Mouse (Mus musculus): Measurements from ENCODE around the gene Skor1.

Gene Skor1

DNA sequence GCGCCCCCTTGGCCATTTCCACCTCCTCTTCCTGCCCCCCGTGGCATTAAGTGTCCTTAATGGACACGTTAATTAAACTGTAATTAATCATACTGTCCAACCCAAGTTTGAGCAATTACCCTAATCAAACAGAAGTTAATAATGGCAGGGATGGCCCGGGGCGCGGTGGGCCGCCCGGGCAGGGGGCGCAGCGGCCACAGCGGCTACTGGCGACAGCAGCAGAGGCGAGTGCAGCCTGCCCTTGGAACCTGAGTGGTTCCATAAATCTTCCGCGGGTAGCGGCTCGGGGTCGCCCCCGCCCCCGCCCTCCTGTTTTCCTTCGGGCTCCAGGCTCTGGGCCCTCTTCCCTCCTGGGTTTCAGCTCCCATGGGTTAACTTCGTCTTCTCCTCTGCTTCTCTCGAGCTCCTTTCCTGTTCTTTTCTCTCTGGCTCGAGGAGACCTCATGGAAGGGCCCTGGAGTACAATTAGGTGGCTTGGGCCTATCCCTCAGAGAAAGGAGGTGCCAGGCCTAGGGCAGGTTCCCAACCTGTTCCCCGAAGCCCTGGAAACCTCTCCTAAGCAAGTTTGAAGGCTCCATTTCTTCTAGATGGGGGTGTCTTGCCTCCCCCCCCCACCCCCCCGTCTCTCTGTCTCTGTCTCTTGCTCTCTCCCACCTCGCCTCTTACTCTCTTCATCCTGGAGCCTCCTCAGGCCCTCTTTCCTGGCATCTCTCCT lies 1.5 kb upstream of the Skor1 start:
- in situ Hi-C loops (cut with MboI, MseI): no loop called here

- in situ Hi-C loops (cut with MboI, MseI): loop anchor here (25.0 kb wide), 1 partner anchor 313 kb away; no protein-coding TSS in a partner anchor
Measured at GRCm38 (mm10) chr9:63149372-63149766, 608 bp upstream of the Skor1 start.

GRCm38 (mm10) chr9:63147786-63148409 lies 863 bp downstream of the Skor1 start:
- in situ Hi-C loops (cut with MboI, MseI): loop anchor here (25.0 kb wide), 1 partner anchor 314 kb away; no protein-coding TSS in a partner anchor

DNA sequence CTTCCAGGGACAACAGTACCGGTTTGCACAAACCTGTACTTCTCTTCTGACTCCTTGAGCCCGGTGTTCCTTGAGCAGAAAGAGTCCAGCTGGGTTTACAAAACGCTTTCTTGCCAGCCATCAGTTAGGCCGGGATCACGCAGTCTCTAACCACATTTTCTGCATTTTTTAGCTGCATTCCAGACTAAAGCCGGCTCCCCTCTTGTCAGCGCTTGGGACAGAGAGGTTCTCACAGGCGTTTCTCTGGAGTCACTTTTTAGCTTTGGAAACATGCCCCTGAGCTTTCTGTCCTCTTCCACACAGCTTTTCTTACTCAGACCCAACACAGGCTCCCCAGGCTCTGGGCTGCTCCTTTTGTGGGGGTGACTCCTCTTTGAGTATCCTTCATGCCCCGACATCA lies 1.5 kb downstream of the Skor1 start:
- in situ Hi-C loops (cut with MboI, MseI): loop anchor here (25.0 kb wide), 1 partner anchor 315 kb away; no protein-coding TSS in a partner anchor

DNA sequence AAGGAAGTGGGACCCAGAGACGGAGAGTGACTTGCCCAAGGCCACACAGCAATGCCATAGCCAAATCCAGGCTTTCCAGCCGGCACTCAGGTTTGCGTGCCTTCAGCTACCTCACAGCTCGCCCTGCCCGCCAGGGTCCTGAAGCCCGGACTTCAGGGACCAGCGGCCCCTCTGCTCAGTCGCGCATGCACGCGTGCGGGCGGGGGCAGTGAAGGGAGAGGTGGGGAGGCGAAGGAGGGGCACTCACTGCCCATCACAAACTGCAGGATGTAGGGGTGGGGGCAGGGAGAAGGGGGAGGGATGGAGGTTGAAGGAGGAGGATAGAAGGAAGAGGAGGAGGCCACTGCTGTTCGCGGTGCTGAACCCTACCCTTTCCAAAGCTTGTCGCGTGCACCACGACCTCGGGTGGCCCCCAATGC lies 1.9 kb downstream of the Skor1 start:
- in situ Hi-C loops (cut with MboI, MseI): loop anchor here (25.0 kb wide), 1 partner anchor 315 kb away; no protein-coding TSS in a partner anchor

- in situ Hi-C loops (cut with MboI, MseI): loop anchor here (25.0 kb wide), 1 partner anchor 316 kb away; no protein-coding TSS in a partner anchor
Measured at GRCm38 (mm10) chr9:63146126-63146855, 2.5 kb downstream of the Skor1 start.

- in situ Hi-C loops (cut with MboI, MseI): loop anchor here (25.0 kb wide), 1 partner anchor 317 kb away; no protein-coding TSS in a partner anchor
Measured at GRCm38 (mm10) chr9:63145249-63146125, 3.3 kb downstream of the Skor1 start.

- in situ Hi-C loops (cut with MboI, MseI): loop anchor here (25.0 kb wide), 1 partner anchor 318 kb away; no protein-coding TSS in a partner anchor
Measured at GRCm38 (mm10) chr9:63144502-63145248, 4.1 kb downstream of the Skor1 start.

DNA sequence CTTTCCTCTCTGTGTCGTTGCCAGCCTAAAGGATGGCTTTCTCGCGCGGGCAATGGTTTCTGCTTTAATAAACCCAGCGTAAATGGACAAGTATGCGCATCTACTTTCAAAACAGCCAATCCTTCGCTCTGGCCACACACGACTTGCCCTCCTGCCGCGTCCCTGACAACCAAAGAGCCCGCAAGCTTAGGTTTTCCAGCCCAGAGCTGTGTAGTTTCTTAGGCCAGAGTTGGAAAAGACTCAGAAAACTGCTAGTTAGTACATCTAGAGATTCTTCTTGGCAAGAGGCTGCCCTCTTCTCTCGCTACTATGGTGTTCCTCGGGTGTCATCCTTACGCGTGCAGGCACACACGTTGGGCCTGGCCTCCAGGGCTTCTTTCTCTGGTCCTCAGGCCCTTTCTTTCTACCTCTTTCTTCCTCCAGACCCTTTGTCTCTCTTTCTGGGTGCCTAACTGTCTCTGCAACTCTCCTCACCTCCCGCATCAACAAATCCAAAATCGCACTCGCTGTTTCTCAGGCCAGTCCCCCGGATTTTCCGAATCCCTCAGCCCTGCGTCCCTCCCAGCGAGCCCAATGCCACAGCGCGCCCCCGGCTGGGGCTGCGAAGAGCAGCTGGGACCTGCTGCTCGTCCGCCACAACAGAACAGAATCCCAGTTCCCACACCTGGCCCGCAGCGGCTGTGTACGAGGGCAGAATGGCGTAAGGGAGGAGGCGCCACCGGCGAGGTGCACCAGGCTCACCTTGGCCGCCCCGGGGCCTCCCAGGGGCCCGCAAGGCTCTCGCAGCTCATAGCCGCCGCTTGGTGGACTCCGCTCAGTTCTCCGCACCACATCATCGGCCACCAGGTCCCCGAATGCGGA lies 4.9 kb downstream of the Skor1 start:
- in situ Hi-C loops (cut with MboI, MseI): loop anchor here (25.0 kb wide), 1 partner anchor 318 kb away; no protein-coding TSS in a partner anchor

GRCm38 (mm10) chr9:63143227-63143626 lies 5.5 kb downstream of the Skor1 start:
- in situ Hi-C loops (cut with MboI, MseI): loop anchor here (25.0 kb wide), 1 partner anchor 319 kb away; no protein-coding TSS in a partner anchor

- in situ Hi-C loops (cut with MboI, MseI): loop anchor here (25.0 kb wide), 1 partner anchor 320 kb away; no protein-coding TSS in a partner anchor
Measured at GRCm38 (mm10) chr9:63142335-63143036, 6.3 kb downstream of the Skor1 start.

GRCm38 (mm10) chr9:63141641-63142334 lies 7.0 kb downstream of the Skor1 start:
- in situ Hi-C loops (cut with MboI, MseI): loop anchor here (25.0 kb wide), 1 partner anchor 321 kb away; no protein-coding TSS in a partner anchor

GRCm38 (mm10) chr9:63140211-63140610 lies 8.6 kb downstream of the Skor1 start:
- in situ Hi-C loops (cut with MboI, MseI): loop anchor here (25.0 kb wide), 1 partner anchor 322 kb away; no protein-coding TSS in a partner anchor

DNA sequence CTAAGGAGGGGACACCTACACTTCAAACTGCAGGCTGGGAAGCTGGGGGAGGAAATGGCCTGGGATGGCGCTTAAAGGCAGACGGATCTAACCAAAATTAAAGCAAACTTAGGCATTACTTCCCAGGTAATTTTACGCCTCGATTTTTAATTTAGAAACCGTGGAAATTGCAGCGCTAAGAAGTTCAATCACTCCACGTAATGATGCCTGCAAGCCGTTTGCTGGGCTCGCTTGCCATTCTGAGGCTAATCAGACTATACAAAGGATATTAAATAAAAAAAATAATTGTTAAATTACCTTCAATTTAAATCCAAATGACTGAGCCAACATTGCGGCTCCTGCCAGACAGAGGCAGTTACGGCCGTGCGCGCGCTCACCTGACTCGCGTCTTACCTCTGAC lies 9.1 kb downstream of the Skor1 start:
- in situ Hi-C loops (cut with MboI, MseI): loop anchor here (5.0 to 25.0 kb wide), 2 partner anchors 323 to 713 kb away; no protein-coding TSS in a partner anchor

DNA sequence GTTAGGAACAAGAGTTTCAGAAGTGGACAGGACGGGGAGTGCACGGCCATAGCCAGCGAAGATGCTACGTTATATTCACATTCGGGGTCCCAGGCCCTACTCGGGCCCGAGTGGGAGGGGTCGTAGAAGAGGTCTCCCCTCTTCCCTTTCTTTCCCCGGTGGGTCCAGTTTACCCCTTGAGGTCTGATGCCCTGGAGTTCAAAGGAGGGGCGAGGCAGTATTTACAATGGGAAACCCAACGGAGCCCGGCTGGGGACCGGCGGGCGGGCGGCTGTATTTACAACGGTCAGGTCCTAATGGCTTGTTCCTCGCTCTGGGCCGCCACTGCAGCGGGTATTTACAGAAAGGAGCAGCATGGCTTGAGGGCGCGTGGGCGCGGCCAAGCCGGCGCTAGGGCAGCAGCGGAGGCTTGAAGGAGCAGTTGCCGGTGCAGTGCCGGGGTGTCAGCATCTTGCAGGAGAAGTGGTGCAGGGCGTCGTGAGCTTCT lies 10.2 kb downstream of the Skor1 start:
- in situ Hi-C loops (cut with MboI, MseI): loop anchor here (5.0 to 25.0 kb wide), 2 partner anchors 324 to 714 kb away; no protein-coding TSS in a partner anchor

GRCm38 (mm10) chr9:63137615-63137915 lies 11.2 kb downstream of the Skor1 start:
- in situ Hi-C loops (cut with MboI, MseI): loop anchor here (5.0 to 25.0 kb wide), 2 partner anchors 325 to 715 kb away; no protein-coding TSS in a partner anchor

Measured in T-helper 2 cell (primary cell).